Mouse (Mus musculus): ENCODE results near the gene Lmnb2. TPM values are rescaled to one million over a fixed set of nuclear protein-coding genes. Genes with fewer than 3 reads are reported as not detected.

The Lmnb2 gene
- polyA plus RNA-seq, 1 experiment from 2014 or later = 14.6 TPM

DNA sequence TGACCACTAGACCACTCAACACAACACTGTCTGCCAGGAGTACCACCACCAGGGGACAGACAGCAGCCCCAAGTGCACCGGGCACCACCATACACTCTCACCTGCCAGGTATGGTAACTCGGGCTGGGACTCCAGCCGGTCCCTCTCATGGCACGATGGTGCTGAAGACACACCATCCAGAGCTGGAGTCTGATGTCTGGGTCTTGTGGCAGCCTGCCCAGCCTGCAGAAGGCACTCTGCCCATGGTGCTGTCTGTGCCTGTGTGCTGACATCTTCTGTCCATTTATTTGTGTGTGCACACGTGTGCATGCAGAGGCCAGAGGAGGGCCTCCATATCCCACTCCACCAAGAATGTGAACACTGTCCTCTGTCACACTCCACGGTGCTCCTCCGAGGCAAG, 22.9 kb downstream of the Lmnb2 start:
- Histone ChIP-seq H3K4me1 (replicated peaks; ENCODE audit: control insufficient read depth, insufficient read depth, low read length) (peaks cover 7% of the 10 kb centered on the region), H3K27me3 (ENCODE audit: control insufficient read depth, insufficient read depth, low read length) (no peaks in the 10 kb centered on the region), H3K27ac (ENCODE audit: low read depth, low read length) (no peak overlapping the region), H3K9me3 (ENCODE audit: control insufficient read depth, low read length) (no peaks in the 10 kb centered on the region), H3K9ac (ENCODE audit: low read depth, low read length) (no peak overlapping the region), H3K4me3 (ENCODE audit: low read depth, low read length) (no peak overlapping the region), H3K4me2 (replicated peaks; ENCODE audit: low read depth, low read length) (no peak overlapping the region), H3K36me3 (ENCODE audit: control insufficient read depth, insufficient read depth, low read length) (no peaks in the 10 kb centered on the region)
- ATAC-seq (ENCODE audit: low FRiP score) (no peak), DNase-seq (ENCODE audit: low spot score) (no peak)
- WGBS = 88% methylated on average over 7 of the region's 7 CpGs

DNA sequence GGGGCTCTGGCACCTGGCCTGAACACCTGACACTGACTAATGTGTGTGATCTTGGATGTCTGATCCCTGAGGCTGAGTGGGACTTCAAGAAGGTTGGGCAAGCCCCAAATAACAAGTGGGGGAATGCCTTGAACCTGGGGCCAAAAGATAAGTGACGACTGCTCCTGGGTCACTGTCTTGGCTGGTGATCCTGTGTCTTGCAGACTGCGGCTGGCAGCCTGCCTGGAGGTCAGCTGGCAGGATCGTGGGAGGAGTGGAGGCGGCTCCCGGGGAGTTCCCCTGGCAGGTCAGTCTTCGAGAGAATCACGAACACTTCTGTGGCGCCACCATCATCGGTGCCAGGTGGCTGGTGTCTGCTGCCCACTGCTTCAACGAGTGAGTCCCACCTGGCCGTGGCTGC, 30.9 kb downstream of the Lmnb2 start:
- DNase-seq (ENCODE audit: low spot score) (no peak), ATAC-seq (ENCODE audit: low FRiP score) (no peak)
- Histone ChIP-seq H3K27me3 (ENCODE audit: control insufficient read depth, insufficient read depth, low read length) (peaks cover 6% of the 10 kb centered on the region; the same call in 1 of the 2 replicates), H3K4me3 (ENCODE audit: low read depth, low read length) (no peak overlapping the region), H3K9me3 (ENCODE audit: control insufficient read depth, low read length) (no peaks in the 10 kb centered on the region), H3K27ac (ENCODE audit: low read depth, low read length) (no peak overlapping the region), H3K4me2 (replicated peaks; ENCODE audit: low read depth, low read length) (no peak overlapping the region), H3K36me3 (ENCODE audit: control insufficient read depth, insufficient read depth, low read length) (no peaks in the 10 kb centered on the region), H3K4me1 (replicated peaks; ENCODE audit: control insufficient read depth, insufficient read depth, low read length) (no peaks in the 10 kb centered on the region), H3K9ac (ENCODE audit: low read depth, low read length) (no peak overlapping the region)
- 81% methylated on average over 11 of the region's 11 CpGs for WGBS

DNA sequence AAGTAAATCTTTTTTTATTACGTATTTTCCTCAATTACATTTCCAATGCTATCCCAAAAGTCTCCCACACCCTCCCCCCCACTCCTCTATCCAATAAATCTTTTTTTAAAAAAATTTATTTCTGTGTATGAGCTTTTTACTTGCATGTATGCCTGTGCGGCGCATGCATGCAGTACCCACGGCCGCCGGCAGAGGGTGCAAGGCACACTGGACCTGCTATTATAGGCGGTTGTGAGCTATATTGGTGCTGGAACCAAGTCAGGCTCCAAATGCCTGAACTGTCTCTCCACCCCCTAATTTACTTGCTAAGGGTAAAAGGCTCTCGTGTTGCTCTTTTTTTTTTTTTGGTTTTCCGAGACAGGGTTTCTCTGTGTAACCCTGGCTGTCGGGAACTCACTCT, 36.7 kb downstream of the Lmnb2 start:
- H3K4me3 ChIP-seq (ENCODE audit: low read depth, low read length) = no peak overlapping the region
- H3K27ac ChIP-seq (ENCODE audit: low read depth, low read length) = no peak overlapping the region
- H3K4me2 ChIP-seq (replicated peaks; ENCODE audit: low read depth, low read length) = no peak overlapping the region
- DNase-seq (ENCODE audit: low spot score) = peak; percentile 76
- no peaks in the 10 kb centered on the region for H3K4me1 ChIP-seq (replicated peaks; ENCODE audit: control insufficient read depth, insufficient read depth, low read length)
- WGBS = 29% methylated on average over 10 of the region's 10 CpGs
- H3K9me3 ChIP-seq (ENCODE audit: control insufficient read depth, low read length) = no peaks in the 10 kb centered on the region
- no peaks in the 10 kb centered on the region for H3K27me3 ChIP-seq (ENCODE audit: control insufficient read depth, insufficient read depth, low read length)
- no peaks in the 10 kb centered on the region for H3K36me3 ChIP-seq (ENCODE audit: control insufficient read depth, insufficient read depth, low read length)
- ATAC-seq (ENCODE audit: low FRiP score) = no peak
- no peak overlapping the region for H3K9ac ChIP-seq (ENCODE audit: low read depth, low read length)

DNA sequence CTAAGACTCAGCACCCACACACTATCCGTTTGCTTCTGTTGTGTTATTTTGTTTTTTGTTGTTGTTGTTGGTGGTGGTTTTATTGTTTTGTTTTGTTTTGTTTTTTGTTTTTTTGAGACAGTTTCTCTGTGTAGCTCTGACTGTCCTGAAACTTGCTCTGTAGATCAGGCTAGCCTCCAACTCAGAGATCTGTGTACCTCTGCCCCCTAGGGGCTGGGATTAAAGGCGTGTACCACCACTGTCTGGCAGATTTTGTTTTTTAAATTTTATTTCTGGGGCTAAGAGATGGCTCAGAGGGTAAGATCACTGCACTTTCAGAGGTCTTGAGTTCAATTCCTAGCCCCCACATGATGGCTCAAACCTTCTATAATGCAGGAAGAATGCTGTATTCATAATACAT, 37.1 kb downstream of the Lmnb2 start:
- Histone ChIP-seq H3K4me1 (replicated peaks; ENCODE audit: control insufficient read depth, insufficient read depth, low read length) (no peaks in the 10 kb centered on the region), H3K36me3 (ENCODE audit: control insufficient read depth, insufficient read depth, low read length) (no peaks in the 10 kb centered on the region), H3K27ac (ENCODE audit: low read depth, low read length) (no peak overlapping the region), H3K4me3 (ENCODE audit: low read depth, low read length) (no peak overlapping the region), H3K27me3 (ENCODE audit: control insufficient read depth, insufficient read depth, low read length) (no peaks in the 10 kb centered on the region), H3K9me3 (ENCODE audit: control insufficient read depth, low read length) (no peaks in the 10 kb centered on the region), H3K9ac (ENCODE audit: low read depth, low read length) (no peak overlapping the region), H3K4me2 (replicated peaks; ENCODE audit: low read depth, low read length) (no peak overlapping the region)
- no peak for DNase-seq (ENCODE audit: low spot score)
- no peak for ATAC-seq (ENCODE audit: low FRiP score)
- 74% methylated on average over 2 of the region's 2 CpGs for WGBS

DNA sequence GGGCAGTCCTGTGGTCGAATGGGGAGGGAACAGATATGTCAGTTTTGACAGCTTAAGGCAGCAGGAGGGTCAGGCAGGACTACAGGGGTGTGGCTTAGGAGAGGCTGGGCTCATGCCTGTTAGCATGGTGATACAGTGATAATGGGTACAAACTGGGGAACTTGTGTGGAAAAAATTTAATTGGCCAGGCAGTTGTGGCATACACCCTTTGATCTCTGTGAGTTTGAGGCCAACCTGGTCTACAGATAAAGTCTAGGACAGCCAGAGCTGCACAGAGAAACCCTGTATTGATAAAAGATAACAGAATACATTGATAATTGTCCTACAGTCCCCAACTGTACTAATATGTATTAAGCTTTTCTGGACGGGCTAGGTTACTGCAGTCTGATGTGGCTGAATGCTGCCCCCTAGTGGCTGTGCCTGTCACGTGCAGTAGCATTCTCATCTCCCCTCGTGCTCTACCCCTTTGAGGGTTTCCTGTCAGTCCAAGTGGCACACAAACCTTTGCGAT, 37.9 kb downstream of the Lmnb2 start:
- Histone ChIP-seq H3K27me3 (ENCODE audit: control insufficient read depth, insufficient read depth, low read length) (no peaks in the 10 kb centered on the region), H3K4me2 (replicated peaks; ENCODE audit: low read depth, low read length) (no peak overlapping the region), H3K36me3 (ENCODE audit: control insufficient read depth, insufficient read depth, low read length) (no peaks in the 10 kb centered on the region), H3K9me3 (ENCODE audit: control insufficient read depth, low read length) (no peaks in the 10 kb centered on the region), H3K4me3 (ENCODE audit: low read depth, low read length) (no peak overlapping the region), H3K4me1 (replicated peaks; ENCODE audit: control insufficient read depth, insufficient read depth, low read length) (no peaks in the 10 kb centered on the region), H3K9ac (ENCODE audit: low read depth, low read length) (no peak overlapping the region), H3K27ac (ENCODE audit: low read depth, low read length) (no peak overlapping the region)
- ATAC-seq (ENCODE audit: low FRiP score) = no peak
- WGBS = 22% methylated on average over 5 of the region's 5 CpGs
- DNase-seq (ENCODE audit: low spot score) = peak; percentile 81

DNA sequence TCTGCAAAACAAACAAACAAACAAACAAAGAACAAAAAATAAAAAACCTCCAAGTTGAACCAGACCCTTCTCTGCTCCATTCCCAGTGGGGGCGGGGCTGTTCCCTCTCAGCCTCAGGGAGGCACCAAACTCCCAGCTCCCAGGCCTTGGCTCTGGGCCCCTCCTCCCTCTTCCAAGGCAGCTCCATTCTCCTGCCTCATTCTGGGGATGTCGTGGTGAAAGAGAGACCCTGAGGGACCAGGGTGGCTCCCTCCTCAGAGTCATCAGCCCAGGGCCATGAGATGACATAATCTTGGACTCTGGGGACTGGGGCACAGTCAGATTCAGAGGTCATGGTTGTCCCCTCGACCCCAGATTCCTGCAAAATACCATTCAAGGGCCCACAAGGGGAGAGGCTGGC, 41.5 kb downstream of the Lmnb2 start:
- Histone ChIP-seq H3K27ac (ENCODE audit: low read depth, low read length) (no peak overlapping the region), H3K4me1 (replicated peaks; ENCODE audit: control insufficient read depth, insufficient read depth, low read length) (no peaks in the 10 kb centered on the region), H3K4me3 (ENCODE audit: low read depth, low read length) (no peak overlapping the region), H3K4me2 (replicated peaks; ENCODE audit: low read depth, low read length) (no peak overlapping the region), H3K9ac (ENCODE audit: low read depth, low read length) (no peak overlapping the region), H3K27me3 (ENCODE audit: control insufficient read depth, insufficient read depth, low read length) (no peaks in the 10 kb centered on the region), H3K9me3 (ENCODE audit: control insufficient read depth, low read length) (no peaks in the 10 kb centered on the region), H3K36me3 (ENCODE audit: control insufficient read depth, insufficient read depth, low read length) (no peaks in the 10 kb centered on the region)
- 28% methylated on average over 3 of the region's 3 CpGs for WGBS
- DNase-seq (ENCODE audit: low spot score) (no peak), ATAC-seq (ENCODE audit: low FRiP score) (0 out of 2 replicates have a peak, but pooled peaks have one; percentile 43)

DNA sequence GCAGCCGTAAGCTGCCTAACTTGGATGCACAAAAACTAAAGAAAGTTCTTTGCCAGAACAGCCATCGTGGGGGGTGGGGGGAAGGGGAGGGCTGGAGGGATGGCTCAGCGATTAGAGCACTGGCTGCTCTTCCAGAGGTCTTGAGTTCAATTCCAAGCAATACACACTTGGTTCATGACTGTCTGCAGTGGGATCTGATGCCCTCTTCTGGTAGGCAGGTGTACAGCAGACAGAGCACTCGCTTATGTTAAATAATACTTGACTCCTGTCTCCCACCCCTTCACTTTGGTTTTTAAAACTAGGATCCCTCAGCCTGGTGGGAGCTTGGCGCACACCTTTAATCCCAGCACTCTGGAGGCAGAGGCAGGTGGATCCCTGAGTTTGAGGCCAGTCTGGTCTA, 42.0 kb downstream of the Lmnb2 start:
- no peaks in the 10 kb centered on the region for H3K4me1 ChIP-seq (replicated peaks; ENCODE audit: control insufficient read depth, insufficient read depth, low read length)
- 29% methylated on average over 5 of the region's 5 CpGs for WGBS
- ATAC-seq (ENCODE audit: low FRiP score) (no peak; the same call in 1 of the 2 replicates), DNase-seq (ENCODE audit: low spot score) (peak; percentile 75)
- H3K9me3 ChIP-seq (ENCODE audit: control insufficient read depth, low read length) = no peaks in the 10 kb centered on the region
- H3K4me3 ChIP-seq (ENCODE audit: low read depth, low read length) = no peak overlapping the region
- no peak overlapping the region for H3K4me2 ChIP-seq (replicated peaks; ENCODE audit: low read depth, low read length)
- H3K9ac ChIP-seq (ENCODE audit: low read depth, low read length) = no peak overlapping the region
- H3K27ac ChIP-seq (ENCODE audit: low read depth, low read length) = no peak overlapping the region
- no peaks in the 10 kb centered on the region for H3K27me3 ChIP-seq (ENCODE audit: control insufficient read depth, insufficient read depth, low read length)
- no peaks in the 10 kb centered on the region for H3K36me3 ChIP-seq (ENCODE audit: control insufficient read depth, insufficient read depth, low read length)

DNA sequence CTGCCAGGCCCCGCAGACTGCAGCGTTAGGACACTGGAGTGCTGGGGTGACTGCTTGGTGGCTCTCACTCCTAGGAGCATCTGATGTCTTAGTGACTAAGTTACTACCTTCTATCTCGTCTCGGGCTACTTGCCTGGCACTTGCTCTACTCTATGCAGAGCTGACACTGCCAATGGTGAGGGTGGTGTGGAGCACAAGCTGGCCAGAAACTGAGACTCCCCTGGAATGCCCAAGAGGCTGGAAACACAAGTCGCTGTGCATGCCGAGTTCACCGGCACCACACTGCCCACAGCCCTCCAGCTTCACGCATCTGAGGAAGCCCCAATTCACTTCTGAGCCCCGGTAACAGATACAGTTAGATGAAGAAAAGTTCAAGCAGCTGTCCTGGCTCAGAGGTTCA, 44.0 kb downstream of the Lmnb2 start:
- WGBS = 77% methylated on average over 9 of the region's 9 CpGs
- H3K4me1 ChIP-seq (replicated peaks; ENCODE audit: control insufficient read depth, insufficient read depth, low read length) = no peaks in the 10 kb centered on the region
- H3K27ac ChIP-seq (ENCODE audit: low read depth, low read length) = no peak overlapping the region
- DNase-seq (ENCODE audit: low spot score) = no peak
- H3K9ac ChIP-seq (ENCODE audit: low read depth, low read length) = no peak overlapping the region
- ATAC-seq (ENCODE audit: low FRiP score) = no peak
- H3K36me3 ChIP-seq (ENCODE audit: control insufficient read depth, insufficient read depth, low read length) = no peaks in the 10 kb centered on the region
- H3K27me3 ChIP-seq (ENCODE audit: control insufficient read depth, insufficient read depth, low read length) = no peaks in the 10 kb centered on the region
- no peaks in the 10 kb centered on the region for H3K9me3 ChIP-seq (ENCODE audit: control insufficient read depth, low read length)
- H3K4me3 ChIP-seq (ENCODE audit: low read depth, low read length) = no peak overlapping the region
- H3K4me2 ChIP-seq (replicated peaks; ENCODE audit: low read depth, low read length) = no peak overlapping the region

DNA sequence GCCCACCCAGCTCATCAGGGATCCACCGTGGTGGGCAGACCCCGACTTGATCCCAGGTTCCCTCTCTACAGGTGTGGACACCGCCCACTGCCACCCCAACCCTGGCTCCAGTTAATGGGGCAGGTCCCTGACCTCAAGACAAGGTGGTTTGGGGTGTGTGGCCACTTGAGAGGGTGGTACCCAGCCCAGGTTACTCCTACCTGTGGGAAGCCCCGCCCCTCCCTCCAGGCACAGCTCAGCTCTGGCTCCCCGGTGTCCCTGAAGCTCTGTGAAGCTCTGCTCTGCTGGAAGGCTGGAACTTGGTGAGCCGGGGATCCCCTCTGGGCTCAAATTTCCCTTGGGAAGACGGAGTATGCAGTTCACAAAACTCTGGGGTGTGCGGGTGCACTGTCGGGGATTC, 46.5 kb downstream of the Lmnb2 start, which contains the start of gene Tmprss9:
TSS of gene Tmprss9 (plus strand) at position 268 of the 400 bp plus-strand sequence.
- Histone ChIP-seq H3K9me3 (ENCODE audit: control insufficient read depth, low read length) (no peaks in the 10 kb centered on the region), H3K4me3 (ENCODE audit: low read depth, low read length) (no peak within 1 kb of the TSS), H3K27ac (ENCODE audit: low read depth, low read length) (no peak within 1 kb of the TSS), H3K4me1 (replicated peaks; ENCODE audit: control insufficient read depth, insufficient read depth, low read length) (no peaks in the 10 kb centered on the region), H3K36me3 (ENCODE audit: control insufficient read depth, insufficient read depth, low read length) (no peaks in the 10 kb centered on the region), H3K4me2 (replicated peaks; ENCODE audit: low read depth, low read length) (no peak within 1 kb of the TSS), H3K9ac (ENCODE audit: low read depth, low read length) (no peak within 1 kb of the TSS), H3K27me3 (ENCODE audit: control insufficient read depth, insufficient read depth, low read length) (no peaks in the 10 kb centered on the region)
- ATAC-seq (ENCODE audit: low FRiP score) (no peak), DNase-seq (ENCODE audit: low spot score) (no peak)
- 31% methylated on average over 9 of the region's 9 CpGs for WGBS

Measured in hindbrain, embryonic 11.5 days (tissue).